Mouse (Mus musculus) midbrain, embryonic 16.5 days (tissue): ENCODE measurements around the gene Cyp2c69. TPM values are rescaled to one million over a fixed set of nuclear protein-coding genes. Genes with fewer than 3 reads are reported as not detected.

Source experiments
- polyA plus RNA-seq: library from polyadenylated mRNA; unstranded; fragments of >200 nt; fragmentation: Nextera tagmentation; extraction: Ambion mirVana; gene quantifications from 2 replicates; pipeline ENCODE4 v1.2.1, GENCODE M21; 2015

Cyp2c69 gene
- polyA plus RNA-seq, 1 experiment from 2014 or later = not detected

Other genes starting within 250 kb of the Cyp2c69 start
- gene Cyp2c67, start 237.7 kb downstream of the Cyp2c69 start, polyA plus RNA-seq = not detected in 2 replicates
- not detected in 2 replicates for gene Cyp2c68, start 145.7 kb downstream of the Cyp2c69 start, polyA plus RNA-seq
- gene Cyp2c40, start 74.0 kb downstream of the Cyp2c69 start, polyA plus RNA-seq = not detected in 2 replicates
- gene Cyp2c37, start 105.6 kb upstream of the Cyp2c69 start, polyA plus RNA-seq = not detected in 2 replicates
- not detected in 2 replicates for gene Cyp2c54, start 187.0 kb upstream of the Cyp2c69 start, polyA plus RNA-seq
- gene Cyp2c50, start 202.9 kb upstream of the Cyp2c69 start, polyA plus RNA-seq = not detected in 2 replicates